Mouse (Mus musculus): ENCODE results near the gene Cdc42se1. TPM values are rescaled to one million over a fixed set of nuclear protein-coding genes. Genes with fewer than 3 reads are reported as not detected.

Gene Cdc42se1
- polyA plus RNA-seq, 1 experiment from 2014 or later = 123 TPM

GRCm38 (mm10) chr3:95263089-95263739 lies 34.7 kb downstream of the Cdc42se1 start:
- H3K36me3 ChIP-seq (ENCODE audit: control insufficient read depth, insufficient read depth, low read length) = peaks cover 36% of the 10 kb centered on the region
- no peak overlapping the region for H3K4me3 ChIP-seq (ENCODE audit: low read length)
- no peak overlapping the region for H3K27ac ChIP-seq (ENCODE audit: low read length)
- peak; percentile 61; the same call in 1 of the 2 replicates for ATAC-seq (ENCODE audit: low read depth)
- H3K9me3 ChIP-seq (ENCODE audit: control insufficient read depth, low read length) = no peaks in the 10 kb centered on the region
- H3K4me1 ChIP-seq (replicated peaks; ENCODE audit: control insufficient read depth, insufficient read depth, low read length) = no peaks in the 10 kb centered on the region
- 43% methylated on average over 11 of the region's 11 CpGs for WGBS
- no peaks in the 10 kb centered on the region for H3K27me3 ChIP-seq (ENCODE audit: control insufficient read depth, insufficient read depth, low read depth, low read length)
- no peak overlapping the region for H3K4me2 ChIP-seq (ENCODE audit: low read depth, low read length)
- no peak overlapping the region for H3K9ac ChIP-seq (ENCODE audit: low read length)

DNA sequence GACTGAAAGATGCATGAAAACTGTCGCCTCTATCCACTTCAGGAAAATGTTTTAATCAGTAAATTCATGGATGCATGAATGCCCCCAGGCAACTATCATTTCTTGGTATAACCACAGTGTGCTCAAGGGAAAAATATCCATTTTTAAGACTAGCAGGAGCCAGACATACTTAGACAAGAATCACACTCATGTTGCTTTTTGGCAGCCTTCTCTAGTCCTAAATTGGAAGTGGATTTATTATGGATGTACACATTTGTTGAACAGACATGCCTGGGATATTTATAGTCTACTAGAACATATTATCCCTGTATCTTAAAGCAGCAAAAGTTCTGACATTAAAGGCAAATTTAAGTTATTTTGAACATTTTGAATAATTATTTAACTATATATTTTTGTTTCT lies 36.2 kb downstream of the Cdc42se1 start:
- H3K36me3 ChIP-seq (ENCODE audit: control insufficient read depth, insufficient read depth, low read length) = peaks cover 24% of the 10 kb centered on the region
- H3K4me1 ChIP-seq (replicated peaks; ENCODE audit: control insufficient read depth, insufficient read depth, low read length) = no peaks in the 10 kb centered on the region
- no peak overlapping the region for H3K4me2 ChIP-seq (ENCODE audit: low read depth, low read length)
- H3K27ac ChIP-seq (ENCODE audit: low read length) = no peak overlapping the region
- no peak for ATAC-seq (ENCODE audit: low read depth)
- 84% methylated on average over 1 of the region's 1 CpGs for WGBS
- H3K9me3 ChIP-seq (ENCODE audit: control insufficient read depth, low read length) = no peaks in the 10 kb centered on the region
- H3K4me3 ChIP-seq (ENCODE audit: low read length) = no peak overlapping the region
- no peaks in the 10 kb centered on the region for H3K27me3 ChIP-seq (ENCODE audit: control insufficient read depth, insufficient read depth, low read depth, low read length)
- H3K9ac ChIP-seq (ENCODE audit: low read length) = no peak overlapping the region

- Histone ChIP-seq H3K27ac (ENCODE audit: low read length) (no peak overlapping the region), H3K9ac (ENCODE audit: low read length) (no peak overlapping the region), H3K9me3 (ENCODE audit: control insufficient read depth, low read length) (no peaks in the 10 kb centered on the region), H3K4me1 (replicated peaks; ENCODE audit: control insufficient read depth, insufficient read depth, low read length) (no peaks in the 10 kb centered on the region), H3K36me3 (ENCODE audit: control insufficient read depth, insufficient read depth, low read length) (peaks cover 21% of the 10 kb centered on the region), H3K4me3 (ENCODE audit: low read length) (no peak overlapping the region), H3K27me3 (ENCODE audit: control insufficient read depth, insufficient read depth, low read depth, low read length) (no peaks in the 10 kb centered on the region), H3K4me2 (ENCODE audit: low read depth, low read length) (no peak overlapping the region)
- WGBS = 88% methylated on average over 3 of the region's 3 CpGs
- ATAC-seq (ENCODE audit: low read depth) = no peak
These were observed 37.5 kb downstream of the Cdc42se1 start for GRCm38 (mm10) chr3:95266052-95266451.

GRCm38 (mm10) chr3:95267855-95268254 lies 39.3 kb downstream of the Cdc42se1 start:
- ATAC-seq (ENCODE audit: low read depth) = no peak
- H3K36me3 ChIP-seq (ENCODE audit: control insufficient read depth, insufficient read depth, low read length) = peaks cover 14% of the 10 kb centered on the region
- no peak overlapping the region for H3K27ac ChIP-seq (ENCODE audit: low read length)
- H3K27me3 ChIP-seq (ENCODE audit: control insufficient read depth, insufficient read depth, low read depth, low read length) = no peaks in the 10 kb centered on the region
- no peak overlapping the region for H3K4me2 ChIP-seq (ENCODE audit: low read depth, low read length)
- H3K4me1 ChIP-seq (replicated peaks; ENCODE audit: control insufficient read depth, insufficient read depth, low read length) = no peaks in the 10 kb centered on the region
- no peak overlapping the region for H3K9ac ChIP-seq (ENCODE audit: low read length)
- no peaks in the 10 kb centered on the region for H3K9me3 ChIP-seq (ENCODE audit: control insufficient read depth, low read length)
- no peak overlapping the region for H3K4me3 ChIP-seq (ENCODE audit: low read length)

DNA sequence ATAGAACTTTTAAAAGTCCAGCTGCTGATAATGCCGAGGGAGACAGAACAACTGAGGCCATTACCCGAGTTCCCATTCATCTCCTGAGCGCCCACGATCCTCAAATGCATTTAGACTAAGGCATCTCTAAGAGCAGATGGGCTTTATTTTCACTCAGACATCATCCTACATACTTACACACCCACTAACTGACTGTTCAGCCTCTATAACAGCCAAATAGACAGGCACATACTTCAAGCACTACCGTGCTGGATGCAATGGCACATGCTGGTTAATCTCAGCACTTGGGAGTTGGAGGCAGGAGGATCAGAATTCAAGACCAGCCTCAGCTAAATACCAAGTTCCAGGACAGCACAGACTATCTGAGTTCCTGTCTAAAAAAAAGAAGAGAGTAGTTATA lies 41.3 kb downstream of the Cdc42se1 start:
- H3K27ac ChIP-seq (ENCODE audit: low read length) = no peak overlapping the region
- no peak overlapping the region for H3K4me3 ChIP-seq (ENCODE audit: low read length)
- 84% methylated on average over 5 of the region's 5 CpGs for WGBS
- ATAC-seq (ENCODE audit: low read depth) = no peak
- no peak overlapping the region for H3K4me2 ChIP-seq (ENCODE audit: low read depth, low read length)
- no peak overlapping the region for H3K9ac ChIP-seq (ENCODE audit: low read length)
- H3K4me1 ChIP-seq (replicated peaks; ENCODE audit: control insufficient read depth, insufficient read depth, low read length) = no peaks in the 10 kb centered on the region
- no peaks in the 10 kb centered on the region for H3K9me3 ChIP-seq (ENCODE audit: control insufficient read depth, low read length)
- peaks cover 6% of the 10 kb centered on the region; the same call in 1 of the 2 replicates for H3K36me3 ChIP-seq (ENCODE audit: control insufficient read depth, insufficient read depth, low read length)
- H3K27me3 ChIP-seq (ENCODE audit: control insufficient read depth, insufficient read depth, low read depth, low read length) = no peaks in the 10 kb centered on the region

GRCm38 (mm10) chr3:95270766-95271364 lies 42.3 kb downstream of the Cdc42se1 start:
- no peak for ATAC-seq (ENCODE audit: low read depth)
- H3K9ac ChIP-seq (ENCODE audit: low read length) = no peak overlapping the region
- 80% methylated on average over 12 of the region's 12 CpGs for WGBS

DNA sequence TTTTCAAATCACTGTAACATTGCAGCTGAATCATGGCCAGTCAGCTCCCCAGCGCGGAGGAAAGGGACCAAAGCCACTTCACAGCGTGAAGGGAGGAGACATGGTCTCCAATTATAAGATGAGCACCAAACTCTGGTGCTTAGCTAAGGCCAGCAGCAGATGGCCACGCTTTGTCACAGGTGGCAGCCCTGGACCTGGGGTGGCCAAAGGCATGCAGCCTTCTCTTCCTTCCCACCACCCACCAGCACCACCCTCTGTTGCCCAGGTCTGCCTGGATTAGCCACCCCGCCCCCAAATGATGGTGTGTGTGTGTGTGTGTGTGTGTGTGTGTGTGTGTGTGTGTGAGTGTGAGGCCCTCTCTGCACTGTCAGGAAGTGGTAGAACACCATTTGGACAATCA lies 44.9 kb downstream of the Cdc42se1 start:
- Histone ChIP-seq H3K4me3 (ENCODE audit: low read length) (no peak overlapping the region), H3K4me1 (replicated peaks; ENCODE audit: control insufficient read depth, insufficient read depth, low read length) (no peaks in the 10 kb centered on the region), H3K27ac (ENCODE audit: low read length) (no peak overlapping the region)

More at GRCm38 (mm10) chr3:95270766-95271364, 42.3 kb downstream of the Cdc42se1 start:
- H3K4me3 ChIP-seq (ENCODE audit: low read length) = no peak overlapping the region
- no peaks in the 10 kb centered on the region for H3K4me1 ChIP-seq (replicated peaks; ENCODE audit: control insufficient read depth, insufficient read depth, low read length)
- H3K36me3 ChIP-seq (ENCODE audit: control insufficient read depth, insufficient read depth, low read length) = peaks cover 6% of the 10 kb centered on the region; the same call in 1 of the 2 replicates
- no peaks in the 10 kb centered on the region for H3K27me3 ChIP-seq (ENCODE audit: control insufficient read depth, insufficient read depth, low read depth, low read length)
- H3K9me3 ChIP-seq (ENCODE audit: control insufficient read depth, low read length) = no peaks in the 10 kb centered on the region
- no peak overlapping the region for H3K27ac ChIP-seq (ENCODE audit: low read length)
- H3K4me2 ChIP-seq (ENCODE audit: low read depth, low read length) = no peak overlapping the region

DNA sequence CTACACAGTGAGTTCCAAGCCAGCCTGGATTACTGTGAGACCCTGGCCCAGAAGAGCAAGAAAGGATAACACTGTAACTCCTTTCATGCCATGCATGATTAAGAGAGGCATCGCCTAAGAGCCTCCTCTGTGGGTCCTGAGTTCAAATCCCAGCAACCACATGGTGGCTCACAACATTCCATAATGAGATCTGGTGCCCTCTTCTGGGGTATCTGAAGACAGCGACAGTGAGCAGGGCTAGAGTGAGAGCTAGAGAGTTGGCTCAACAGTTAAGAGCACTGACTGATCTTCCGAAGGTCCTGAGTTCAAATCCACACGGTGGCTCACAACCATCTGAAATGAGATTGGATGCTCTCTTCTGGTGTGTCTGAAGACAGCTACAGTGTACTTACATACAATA lies 45.9 kb downstream of the Cdc42se1 start:
- no peak overlapping the region for H3K4me3 ChIP-seq (ENCODE audit: low read length)
- WGBS = 86% methylated on average over 4 of the region's 4 CpGs
- H3K4me2 ChIP-seq (ENCODE audit: low read depth, low read length) = no peak overlapping the region
- H3K27me3 ChIP-seq (ENCODE audit: control insufficient read depth, insufficient read depth, low read depth, low read length) = no peaks in the 10 kb centered on the region
- H3K27ac ChIP-seq (ENCODE audit: low read length) = no peak overlapping the region
- no peaks in the 10 kb centered on the region for H3K4me1 ChIP-seq (replicated peaks; ENCODE audit: control insufficient read depth, insufficient read depth, low read length)
- H3K9ac ChIP-seq (ENCODE audit: low read length) = no peak overlapping the region
- no peak for ATAC-seq (ENCODE audit: low read depth)
- H3K36me3 ChIP-seq (ENCODE audit: control insufficient read depth, insufficient read depth, low read length) = no peaks in the 10 kb centered on the region
- no peaks in the 10 kb centered on the region for H3K9me3 ChIP-seq (ENCODE audit: control insufficient read depth, low read length)

More for the DNA sequence above, 44.9 kb downstream of the Cdc42se1 start:
- Histone ChIP-seq H3K4me2 (ENCODE audit: low read depth, low read length) (no peak overlapping the region), H3K9me3 (ENCODE audit: control insufficient read depth, low read length) (no peaks in the 10 kb centered on the region), H3K9ac (ENCODE audit: low read length) (no peak overlapping the region), H3K36me3 (ENCODE audit: control insufficient read depth, insufficient read depth, low read length) (no peaks in the 10 kb centered on the region), H3K27me3 (ENCODE audit: control insufficient read depth, insufficient read depth, low read depth, low read length) (no peaks in the 10 kb centered on the region)
- WGBS = 92% methylated on average over 4 of the region's 5 CpGs
- ATAC-seq (ENCODE audit: low read depth) = no peak

DNA sequence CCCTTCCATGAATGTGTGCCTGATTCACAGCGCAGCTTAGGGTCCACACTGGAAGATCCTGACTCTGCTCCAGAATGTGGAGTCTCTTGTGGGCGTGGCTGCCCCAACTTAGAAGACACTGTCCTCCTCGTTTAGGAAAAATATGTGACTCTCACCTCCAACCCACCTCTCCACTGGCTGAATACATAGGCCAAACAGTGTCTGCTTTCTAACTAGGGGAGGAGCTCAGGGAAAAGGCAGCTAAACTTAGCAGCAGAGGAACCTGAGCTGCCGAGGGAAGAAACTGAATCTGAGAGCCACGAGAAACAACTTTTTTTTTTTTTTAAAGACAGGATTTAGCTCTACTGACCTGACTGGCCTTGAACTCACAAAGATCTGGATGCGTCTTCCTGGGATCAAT lies 46.6 kb downstream of the Cdc42se1 start:
- Histone ChIP-seq H3K4me2 (ENCODE audit: low read depth, low read length) (no peak overlapping the region), H3K36me3 (ENCODE audit: control insufficient read depth, insufficient read depth, low read length) (no peaks in the 10 kb centered on the region), H3K4me3 (ENCODE audit: low read length) (no peak overlapping the region), H3K4me1 (replicated peaks; ENCODE audit: control insufficient read depth, insufficient read depth, low read length) (no peaks in the 10 kb centered on the region), H3K9me3 (ENCODE audit: control insufficient read depth, low read length) (no peaks in the 10 kb centered on the region), H3K9ac (ENCODE audit: low read length) (no peak overlapping the region), H3K27me3 (ENCODE audit: control insufficient read depth, insufficient read depth, low read depth, low read length) (no peaks in the 10 kb centered on the region), H3K27ac (ENCODE audit: low read length) (no peak overlapping the region)
- WGBS = 67% methylated on average over 6 of the region's 6 CpGs
- no peak for ATAC-seq (ENCODE audit: low read depth)
